Mouse (Mus musculus): ENCODE results near the gene Adcy4.

GRCm38 (mm10) chr14:55826551-55827340 lies 42.9 kb upstream of the Adcy4 start:
- TF ChIP-seq CTCF (IDR thresholded peaks at IDR 0.05; ENCODE audit: control insufficient read depth, insufficient read depth, insufficient replicate concordance, low read depth, low read length): no peak
- no peak for TF ChIP-seq POLR2A (IDR thresholded peaks at IDR 0.05; ENCODE audit: control insufficient read depth, low read depth, low read length)

All from testis, adult 2 months (tissue).